ENCODE assay signal across 25 mouse cellular contexts in genomic region chr13:12428556-12428955, GRCm38 (mm10).
"Had no signal": no experiment of that assay in that cellular context is flagged by ENCODE, and none has a peak within 500 bp of the region (broad histone marks: within the 10 kb centered on the region; RNA-seq: fewer than 3 reads in every experiment).

No protein-coding gene starts in this region.

- DNase-seq: cerebellum, adult 2 months; cerebellum, adult 8-10 months; cerebellum, adult 9-10 months; cerebellum, adult 9-11 months; cerebellum, postnatal 10 days; cerebellum, postnatal 14 days; cerebellum, postnatal 25 days; cerebellum, postnatal 36 days; embryo, embryonic 11 days; forebrain, postnatal 0 days; gastrocnemius, adult 2 months; gastrocnemius, postnatal 10 days; gastrocnemius, postnatal 14 days; gastrocnemius, postnatal 25 days; gastrocnemius, postnatal 36 days; heart, adult 18-20 months had no signal

- H3K4me3 ChIP-seq: embryonic facial prominence, embryonic 10.5 days; embryonic facial prominence, embryonic 12.5 days; embryonic facial prominence, embryonic 13.5 days; embryonic facial prominence, embryonic 15.5 days; erythroblast, embryonic 14.5 days; forebrain, embryonic 10.5 days; forebrain, embryonic 12.5 days; forebrain, embryonic 13.5 days; forebrain, embryonic 15.5 days; gastrocnemius, adult 2 months had no signal

- H3K27me3 ChIP-seq: embryonic facial prominence, embryonic 12.5 days; embryonic facial prominence, embryonic 13.5 days; embryonic facial prominence, embryonic 15.5 days; forebrain, embryonic 12.5 days; forebrain, embryonic 13.5 days; forebrain, embryonic 15.5 days had no signal

- H3K9ac ChIP-seq: embryonic facial prominence, embryonic 12.5 days; embryonic facial prominence, embryonic 13.5 days; embryonic facial prominence, embryonic 15.5 days; forebrain, embryonic 12.5 days; forebrain, embryonic 13.5 days; forebrain, embryonic 15.5 days; forebrain, postnatal 0 days had no signal

- H3K9me3 ChIP-seq: embryonic facial prominence, embryonic 10.5 days; embryonic facial prominence, embryonic 12.5 days; embryonic facial prominence, embryonic 13.5 days; embryonic facial prominence, embryonic 15.5 days; forebrain, embryonic 10.5 days; forebrain, embryonic 12.5 days; forebrain, embryonic 13.5 days; forebrain, embryonic 15.5 days had no signal

- H3K4me1 ChIP-seq: embryonic facial prominence, embryonic 10.5 days; embryonic facial prominence, embryonic 12.5 days; embryonic facial prominence, embryonic 13.5 days; embryonic facial prominence, embryonic 15.5 days; forebrain, embryonic 10.5 days; forebrain, embryonic 12.5 days; forebrain, embryonic 13.5 days; forebrain, embryonic 15.5 days had no signal

- H3K27ac ChIP-seq: embryonic facial prominence, embryonic 10.5 days; embryonic facial prominence, embryonic 12.5 days; embryonic facial prominence, embryonic 13.5 days; embryonic facial prominence, embryonic 15.5 days; forebrain, embryonic 10.5 days; forebrain, embryonic 12.5 days; forebrain, embryonic 13.5 days; forebrain, embryonic 15.5 days; gastrocnemius, adult 2 months had no signal
